Mouse (Mus musculus): ENCODE data around the gene Aox1. TPM values are rescaled to one million over a fixed set of nuclear protein-coding genes. Genes with fewer than 3 reads are reported as not detected.
A peak's percentile ranks its signal among the peaks of the same experiment; 100 is the strongest.

Gene Aox1
- total RNA-seq, 2 experiments from 2014 or later: 2.7 to 2.9 TPM

GRCm38 (mm10) chr1:58102494-58102893, 72.8 kb downstream of the Aox1 start:
- intact Hi-C loops (cut with DNase I): no loop called here
- DNase-seq: no peak

GRCm38 (mm10) chr1:58105685-58106084, 76.0 kb downstream of the Aox1 start:
- intact Hi-C loops (cut with DNase I): no loop called here
- DNase-seq: no peak

- no peak for DNase-seq
- intact Hi-C loops (cut with DNase I): no loop called here
Observed at GRCm38 (mm10) chr1:58107066-58107465, 77.3 kb downstream of the Aox1 start.

GRCm38 (mm10) chr1:58110241-58110640, 80.5 kb downstream of the Aox1 start:
- no peak for DNase-seq
- intact Hi-C loops (cut with DNase I): no loop called here

- DNase-seq: no peak
- intact Hi-C loops (cut with DNase I): no loop called here
Observed at GRCm38 (mm10) chr1:58111315-58111714, 81.6 kb downstream of the Aox1 start.

GRCm38 (mm10) chr1:58112880-58113279, 83.1 kb downstream of the Aox1 start, which contains the start of gene Aox3:
Aox3 (plus strand) TSS chr1:58113130.
- intact Hi-C loops (cut with DNase I): no loop called here
- DNase-seq: peak; percentile 74 to 84

- intact Hi-C loops (cut with DNase I): no loop called here
- DNase-seq: no peak
Observed at GRCm38 (mm10) chr1:58113441-58113840, 83.7 kb downstream of the Aox1 start.

- intact Hi-C loops (cut with DNase I): no loop called here
Observed at GRCm38 (mm10) chr1:58114021-58114560, 84.4 kb downstream of the Aox1 start.

GRCm38 (mm10) chr1:58114666-58115375, 85.1 kb downstream of the Aox1 start:
- intact Hi-C loops (cut with DNase I): no loop called here
- DNase-seq: no peak

More at GRCm38 (mm10) chr1:58114021-58114560, 84.4 kb downstream of the Aox1 start:
- DNase-seq: no peak

GRCm38 (mm10) chr1:58118231-58118630, 88.5 kb downstream of the Aox1 start:
- DNase-seq: no peak
- intact Hi-C loops (cut with DNase I): no loop called here

GRCm38 (mm10) chr1:58124901-58125300, 95.2 kb downstream of the Aox1 start:
- intact Hi-C loops (cut with DNase I): no loop called here
- no peak for DNase-seq

- no peak for DNase-seq
- intact Hi-C loops (cut with DNase I): no loop called here
Observed at GRCm38 (mm10) chr1:58137891-58138290, 108.2 kb downstream of the Aox1 start.

- intact Hi-C loops (cut with DNase I): no loop called here
Observed at GRCm38 (mm10) chr1:58138986-58139385, 109.3 kb downstream of the Aox1 start.

GRCm38 (mm10) chr1:58140607-58141006, 110.9 kb downstream of the Aox1 start:
- intact Hi-C loops (cut with DNase I): no loop called here
- DNase-seq: no peak

More at GRCm38 (mm10) chr1:58138986-58139385, 109.3 kb downstream of the Aox1 start:
- no peak for DNase-seq

- intact Hi-C loops (cut with DNase I): loop anchor here (2.0 kb wide), 1 partner anchor 720 kb away; no protein-coding TSS in a partner anchor
- DNase-seq: peak; percentile 18 to 36
Observed at GRCm38 (mm10) chr1:58144384-58145069, 114.8 kb downstream of the Aox1 start.

GRCm38 (mm10) chr1:58146026-58146425, 116.3 kb downstream of the Aox1 start:
- intact Hi-C loops (cut with DNase I): no loop called here
- DNase-seq: no peak

GRCm38 (mm10) chr1:58147776-58148175, 118.0 kb downstream of the Aox1 start:
- intact Hi-C loops (cut with DNase I): no loop called here
- no peak for DNase-seq

- DNase-seq: no peak
- intact Hi-C loops (cut with DNase I): no loop called here
Observed at GRCm38 (mm10) chr1:58152247-58152646, 122.5 kb downstream of the Aox1 start.
